Mouse (Mus musculus): Measurements from ENCODE around the gene Mrpl37.
"Not testable (repeated sequence)": the region's sequence is repeated elsewhere in the genome, so short reads cannot be mapped to it uniquely, and the experiment has no call there.

Mrpl37 gene

DNA sequence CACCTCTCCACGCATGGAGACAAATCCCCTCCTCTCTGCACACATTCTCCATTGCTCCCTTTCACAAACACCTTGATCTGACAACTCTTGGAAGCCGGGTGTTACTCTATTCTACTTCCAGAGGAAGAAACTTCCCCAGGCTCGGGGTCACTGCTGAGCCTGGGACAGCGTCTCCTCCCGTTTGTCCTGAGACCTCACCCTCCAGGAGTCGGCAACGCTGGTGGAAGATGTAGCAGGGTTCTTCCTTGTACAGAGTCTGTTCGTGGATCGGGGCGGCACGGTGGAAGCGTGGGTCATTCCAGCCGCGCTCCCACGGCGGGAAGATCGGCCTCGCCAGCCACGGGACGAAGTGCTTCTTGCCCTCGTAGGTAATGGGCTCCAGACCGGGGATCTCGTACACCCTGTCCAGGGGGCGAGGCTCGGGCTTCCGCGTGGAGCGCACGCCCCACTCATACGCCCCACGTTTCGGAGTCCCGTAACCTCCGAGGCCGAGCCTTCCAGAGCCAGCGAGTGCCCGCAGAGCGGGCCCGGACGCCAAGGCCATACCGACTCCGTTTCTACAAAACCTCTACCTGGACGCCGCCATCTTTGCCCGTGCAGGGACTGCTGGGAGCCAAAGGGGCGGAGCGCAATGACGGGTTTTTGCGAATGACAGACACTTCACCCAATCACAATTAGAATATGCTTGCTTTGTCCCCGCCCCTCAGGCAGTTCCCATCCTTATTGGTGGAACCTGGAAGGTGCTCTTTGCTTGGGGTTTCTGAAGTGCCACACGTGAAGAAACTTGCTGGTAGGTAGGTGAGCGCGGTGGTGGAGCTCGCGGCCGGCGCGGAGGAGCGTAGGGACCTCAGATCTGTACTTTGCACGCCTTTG is at the start of gene Mrpl37, which contains the start of gene Cyb5rl:
Gene Mrpl37 (minus strand): TSS at position 617 of the 873 bp plus-strand sequence.
Gene Cyb5rl (plus strand): TSS at position 737 of the 873 bp plus-strand sequence.
- DNase-seq (ENCODE audit: low spot score): peak; percentile 74

GRCm38 (mm10) chr4:107114278-107114677 is 47.6 kb upstream of the Mrpl37 start:
- no peak for DNase-seq (ENCODE audit: low spot score)

- DNase-seq (ENCODE audit: low spot score): not testable (repeated sequence)
These were observed 42.5 kb upstream of the Mrpl37 start for GRCm38 (mm10) chr4:107109181-107109580.

DNA sequence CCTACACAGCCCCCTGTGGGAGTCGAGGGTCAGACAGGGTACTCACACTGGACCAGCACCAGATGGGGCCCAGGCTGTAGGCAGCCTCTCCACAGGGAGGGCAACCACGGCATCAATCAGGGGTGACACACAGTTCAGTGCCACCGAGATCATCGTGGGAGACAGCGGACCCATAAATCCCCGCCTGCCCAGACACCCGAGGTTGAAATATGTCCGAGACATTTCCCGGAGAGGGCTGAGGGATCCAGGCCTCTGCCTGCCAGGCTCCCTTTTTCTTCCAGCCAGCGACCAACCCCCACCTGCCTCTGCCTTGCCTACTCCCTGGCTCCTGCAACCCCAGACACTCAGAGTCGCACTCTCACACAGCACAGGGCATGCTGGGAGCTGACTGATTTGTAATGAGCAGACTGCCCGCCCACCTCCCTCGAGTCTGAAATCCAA is 41.6 kb upstream of the Mrpl37 start:
- DNase-seq (ENCODE audit: low spot score): no peak

DNA sequence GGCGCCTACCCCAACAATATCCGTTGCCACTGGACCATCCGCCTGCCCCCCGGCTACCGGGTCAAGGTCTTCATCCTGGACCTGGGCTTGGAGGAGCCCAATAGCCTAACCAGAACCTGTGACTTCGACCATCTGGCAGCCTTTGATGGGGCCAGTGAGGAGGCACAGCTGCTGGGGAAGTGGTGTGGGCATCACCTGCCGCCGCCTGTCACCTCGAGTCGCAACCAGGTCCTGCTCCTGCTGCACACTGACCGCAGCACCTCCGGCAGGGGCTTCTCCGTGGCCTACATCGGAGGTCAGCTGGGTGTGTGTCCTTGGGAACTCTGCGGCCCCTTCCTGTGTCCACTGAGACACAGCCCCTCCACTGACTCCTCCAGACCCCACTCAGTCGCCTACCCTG is 40.1 kb upstream of the Mrpl37 start:
- no peak for DNase-seq (ENCODE audit: low spot score)

GRCm38 (mm10) chr4:107102220-107102619 is 35.6 kb upstream of the Mrpl37 start:
- DNase-seq (ENCODE audit: low spot score): no peak

GRCm38 (mm10) chr4:107098791-107099525 is 32.3 kb upstream of the Mrpl37 start:
- DNase-seq (ENCODE audit: low spot score): no peak

DNA sequence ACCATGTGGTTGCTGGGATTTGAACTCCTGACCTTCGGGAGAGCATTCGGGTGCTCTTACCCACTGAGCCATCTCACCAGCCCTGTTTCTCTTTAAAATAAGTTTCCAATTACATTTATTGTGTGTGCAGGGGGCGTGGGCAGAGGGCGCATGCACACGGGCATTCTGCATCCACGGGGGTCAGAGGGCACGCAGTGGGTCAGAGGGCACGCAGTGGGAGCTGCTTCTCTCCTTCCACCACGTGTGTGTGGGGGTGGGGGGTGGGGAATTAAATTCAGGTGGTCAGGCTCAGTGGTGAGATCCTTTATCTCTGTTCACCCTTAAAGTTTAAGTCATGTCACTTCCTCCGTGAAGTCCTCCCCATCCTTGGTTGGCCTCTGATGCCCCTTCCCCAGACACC is 31.7 kb upstream of the Mrpl37 start:
- DNase-seq (ENCODE audit: low spot score): no peak

DNA sequence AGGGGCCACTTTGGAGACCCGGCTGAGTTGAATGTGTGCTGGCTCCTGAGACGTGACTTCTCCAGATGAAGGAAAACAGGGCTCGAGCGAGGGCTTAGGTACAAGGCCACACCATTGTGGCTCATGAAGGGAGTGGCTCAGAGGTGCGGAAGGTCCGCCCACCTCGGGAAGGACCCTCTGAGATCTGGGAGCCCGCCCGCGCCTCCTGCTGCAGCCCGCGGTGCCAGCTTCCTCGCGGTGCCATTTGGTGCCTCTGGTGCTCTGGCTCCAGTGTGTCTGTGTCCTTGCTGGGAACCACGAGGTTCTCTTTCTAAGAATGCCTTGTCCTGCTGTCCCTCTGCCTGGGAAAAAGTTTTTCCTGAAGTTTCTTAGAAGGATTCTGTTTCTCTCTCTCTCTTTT is 31.2 kb upstream of the Mrpl37 start:
- DNase-seq (ENCODE audit: low spot score): no peak

GRCm38 (mm10) chr4:107096841-107097373 is 30.2 kb upstream of the Mrpl37 start, which contains the start of gene Cdcp2:
TSS of gene Cdcp2 (plus strand) at chr4:107096891.
- DNase-seq (ENCODE audit: low spot score): no peak

- DNase-seq (ENCODE audit: low spot score): no peak
These were observed 29.4 kb upstream of the Mrpl37 start for GRCm38 (mm10) chr4:107096043-107096442.

DNA sequence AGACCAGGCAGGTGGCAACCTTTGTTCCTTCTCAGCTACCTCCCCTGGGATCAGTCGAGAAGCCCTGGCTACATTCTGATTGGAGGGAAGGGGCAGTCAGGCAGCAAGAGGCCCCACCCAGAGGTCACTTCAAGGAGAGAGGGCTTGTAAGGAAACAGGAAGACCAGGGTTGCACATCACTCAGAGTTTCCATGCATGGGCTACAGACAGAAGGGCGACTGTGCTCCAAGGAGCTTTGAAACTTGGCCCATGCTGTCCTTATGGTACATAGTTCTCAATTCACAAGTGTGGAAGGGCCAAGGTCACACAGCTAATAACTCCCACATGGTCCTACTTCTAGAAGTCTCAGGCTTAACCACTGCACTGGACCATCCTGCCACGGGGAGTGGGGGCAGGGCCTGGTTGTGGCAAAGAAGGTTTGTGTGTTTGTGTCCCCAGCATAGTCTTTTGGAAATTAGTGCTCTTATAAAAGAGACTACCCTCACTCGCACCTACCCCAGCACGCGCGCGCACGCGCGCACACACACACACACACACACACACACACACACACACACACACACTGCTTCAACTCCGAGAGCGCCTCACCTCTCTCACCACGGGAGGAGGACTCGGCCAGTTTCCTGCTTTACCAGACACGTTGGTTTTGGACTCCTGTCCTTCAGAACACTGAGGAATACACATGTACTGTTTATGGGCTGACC is 28.0 kb upstream of the Mrpl37 start:
- no peak for DNase-seq (ENCODE audit: low spot score)

DNA sequence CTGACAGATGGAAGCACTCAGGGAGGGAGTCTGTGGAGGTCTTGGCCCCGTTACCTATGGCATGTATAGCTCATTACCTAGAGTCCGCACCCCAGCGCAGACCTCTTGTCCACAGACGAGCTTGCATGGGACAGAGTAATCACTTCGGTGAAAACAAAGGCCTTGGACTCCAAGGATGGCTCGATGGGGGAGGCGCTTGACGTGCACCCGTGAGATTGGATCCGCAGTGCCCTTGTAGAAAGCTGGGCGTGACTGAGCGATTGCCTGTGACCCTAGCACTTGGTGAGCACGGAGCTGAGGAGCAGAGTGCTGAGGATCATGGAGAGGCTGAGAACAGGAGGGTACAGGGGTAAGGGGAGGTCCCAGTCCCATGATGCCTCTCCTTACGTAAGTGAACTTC is 25.0 kb upstream of the Mrpl37 start:
- DNase-seq (ENCODE audit: low spot score): no peak

- DNase-seq (ENCODE audit: low spot score): no peak
These were observed 18.2 kb upstream of the Mrpl37 start for GRCm38 (mm10) chr4:107084858-107085257.

GRCm38 (mm10) chr4:107084343-107084742 is 17.7 kb upstream of the Mrpl37 start:
- no peak for DNase-seq (ENCODE audit: low spot score)

DNA sequence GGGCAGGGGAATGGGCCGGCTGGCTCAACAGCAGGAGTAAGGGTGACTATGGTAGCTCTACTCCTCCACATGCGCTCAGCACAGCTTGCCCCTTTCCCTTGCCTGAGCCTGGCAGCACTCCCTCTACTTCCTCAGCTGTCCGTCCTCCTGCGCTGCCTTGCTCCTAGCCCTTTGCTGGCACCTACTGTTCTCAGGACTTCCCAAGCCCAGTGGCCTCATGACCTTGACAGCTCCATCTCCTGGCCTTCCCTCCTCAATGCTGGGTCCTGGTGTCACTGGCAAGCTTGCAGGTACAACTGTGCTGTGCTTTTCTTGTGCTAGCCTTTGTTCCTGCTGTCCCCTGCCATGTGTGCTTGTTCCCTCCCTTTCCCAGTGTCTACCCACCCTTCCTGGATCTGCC is 16.5 kb upstream of the Mrpl37 start:
- no peak for DNase-seq (ENCODE audit: low spot score)

DNA sequence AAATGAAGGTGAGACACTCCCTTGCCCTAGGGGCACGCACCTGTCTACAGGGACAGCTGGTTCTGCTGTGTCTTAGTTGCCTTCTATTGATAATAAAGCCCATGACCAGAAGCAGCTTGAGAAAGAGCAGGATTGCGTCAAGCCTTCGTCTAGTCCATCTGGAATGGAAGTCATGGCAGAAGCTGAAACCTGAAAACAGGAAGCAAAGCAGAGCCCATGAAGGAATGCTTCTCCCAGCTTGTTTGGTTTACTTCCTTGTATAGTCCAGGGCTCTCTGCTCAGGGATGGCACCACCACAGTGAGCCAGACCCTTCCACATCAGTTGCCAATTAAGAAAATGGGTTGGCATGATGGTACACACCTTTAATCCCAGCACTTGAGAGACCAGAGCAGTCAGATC is 15.5 kb upstream of the Mrpl37 start:
- no peak for DNase-seq (ENCODE audit: low spot score)

- no peak for DNase-seq (ENCODE audit: low spot score)
These were observed 13.0 kb upstream of the Mrpl37 start for GRCm38 (mm10) chr4:107079716-107080115.

GRCm38 (mm10) chr4:107078894-107079293 is 12.2 kb upstream of the Mrpl37 start:
- DNase-seq (ENCODE audit: low spot score): no peak

GRCm38 (mm10) chr4:107075456-107075855 is 8.8 kb upstream of the Mrpl37 start:
- no peak for DNase-seq (ENCODE audit: low spot score)

- DNase-seq (ENCODE audit: low spot score): no peak
These were observed 5.7 kb upstream of the Mrpl37 start for GRCm38 (mm10) chr4:107072343-107072742.

All from urinary bladder, postnatal 10 days (tissue).